In genomic region chr6:36980475-36980874, GRCm38 (mm10) we compare ENCODE assay signal across 19 mouse cellular contexts.
"Had no signal": no experiment of that assay in that cellular context is flagged by ENCODE, and none has a peak within 500 bp of the region (broad histone marks: within the 10 kb centered on the region; RNA-seq: fewer than 3 reads in every experiment).

No protein-coding gene starts in this region.

- H3K9ac ChIP-seq: liver, embryonic 14.5 days; liver, postnatal 0 days; lung, embryonic 14.5 days; midbrain, embryonic 13.5 days; neural tube, embryonic 13.5 days; stomach, embryonic 15.5 days had no signal

- ATAC-seq: liver, postnatal 0 days; lung, postnatal 0 days; midbrain, embryonic 13.5 days; midbrain, embryonic 16.5 days had no signal

- H3K27ac ChIP-seq: liver, embryonic 14.5 days; macrophage; midbrain, embryonic 10.5 days; midbrain, embryonic 13.5 days; neural tube, embryonic 13.5 days; stomach, embryonic 15.5 days had no signal

- DNase-seq: kidney, postnatal 14 days; kidney, postnatal 4 days; liver, postnatal 0 days; lung, embryonic 14.5 days; retina, postnatal 1 day; right cerebral cortex, postnatal 25 days; spleen, adult 18-20 months; thymus, postnatal 25 days had no signal

- H3K27me3 ChIP-seq: megakaryocyte, embryonic 14.5 days; midbrain, embryonic 13.5 days; neural tube, embryonic 13.5 days; stomach, embryonic 15.5 days had no signal

- H3K4me1 ChIP-seq: megakaryocyte, embryonic 14.5 days; midbrain, embryonic 10.5 days; midbrain, embryonic 13.5 days; neural tube, embryonic 13.5 days; stomach, embryonic 15.5 days had no signal

- H3K4me2 ChIP-seq: liver, embryonic 11.5 days; lung, embryonic 14.5 days; midbrain, embryonic 13.5 days; neural tube, embryonic 13.5 days; stomach, embryonic 15.5 days had no signal

- H3K36me3 ChIP-seq: midbrain, embryonic 10.5 days; midbrain, embryonic 13.5 days; neural tube, embryonic 13.5 days; stomach, embryonic 15.5 days had no signal

- H3K9me3 ChIP-seq: megakaryocyte, embryonic 14.5 days; midbrain, embryonic 10.5 days; midbrain, embryonic 13.5 days; neural tube, embryonic 13.5 days; stomach, embryonic 15.5 days had no signal

- H3K4me3 ChIP-seq: megakaryocyte, embryonic 14.5 days; midbrain, embryonic 10.5 days; midbrain, embryonic 13.5 days; myocyte; neural tube, embryonic 13.5 days; stomach, embryonic 15.5 days had no signal
